Mouse (Mus musculus): ENCODE results near the gene Slc24a2.

GRCm38 (mm10) chr4:87221586-87221985 lies 8.7 kb downstream of the Slc24a2 start:
- TF ChIP-seq CTCF (IDR thresholded peaks at IDR 0.05; ENCODE audit: borderline replicate concordance, insufficient read depth, low read length) (no peak), POLR2A (IDR thresholded peaks at IDR 0.05; ENCODE audit: low read depth, low read length) (no peak)
